Mouse (Mus musculus) neural tube, embryonic 14.5 days (tissue): ENCODE results near the gene Atp5h. TPM values are rescaled to one million over a fixed set of nuclear protein-coding genes. Genes with fewer than 3 reads are reported as not detected.
"Not testable (repeated sequence)": the region's sequence is repeated elsewhere in the genome, so short reads cannot be mapped to it uniquely, and the experiment has no call there.

Experiments used
- ATAC-seq: fragments of 200-750 bp; cut with Nextera tagmentation; 2 replicates; pipeline ENCODE4 v1.8.0; 2017; ENCODE audit warnings: low read depth, mild to moderate bottlenecking, moderate TSS enrichment, moderate library complexity
- H3K27ac ChIP-seq: fragments of 300-500 bp; sonication (generic); 2 replicates; pipeline ENCODE4 v1.5.1; 2014; ENCODE audit warnings: low read depth, mild to moderate bottlenecking, control low read depth, low read length, moderate library complexity, mixed read lengths
- H3K27me3 ChIP-seq: fragments of 300-500 bp; sonication (generic); 2 replicates; pipeline ENCODE4 v1.6.1; 2014; ENCODE audit warnings: low read length; ENCODE audit not compliant: control insufficient read depth, insufficient read depth
- H3K36me3 ChIP-seq: fragments of 300-500 bp; sonication (generic); 2 replicates; pipeline ENCODE4 v1.6.1; 2014; ENCODE audit warnings: low read length, mixed read lengths; ENCODE audit not compliant: control insufficient read depth, insufficient read depth
- H3K4me1 ChIP-seq: fragments of 300-500 bp; sonication (generic); 2 replicates; pipeline ENCODE4 v1.6.1; 2014; ENCODE audit warnings: low read length; ENCODE audit not compliant: control insufficient read depth, insufficient read depth
- H3K4me2 ChIP-seq: fragments of 300-500 bp; sonication (generic); 2 replicates; pipeline ENCODE4 v1.6.1; 2014; ENCODE audit warnings: mild to moderate bottlenecking, low read depth, low read length, control low read depth
- H3K4me3 ChIP-seq: fragments of 300-500 bp; sonication (generic); 2 replicates; pipeline ENCODE4 v1.5.1; 2014; ENCODE audit warnings: low read depth, low read length, control low read depth, mixed read lengths
- H3K9ac ChIP-seq: fragments of 300-500 bp; sonication (generic); replicated peaks from 2 replicates; pipeline ENCODE4 v1.6.1; 2014; ENCODE audit warnings: low read depth, mild to moderate bottlenecking, control low read depth, low read length, mixed read lengths
- H3K9me3 ChIP-seq: fragments of 300-500 bp; sonication (generic); 2 replicates; pipeline ENCODE4 v1.6.1; 2016; ENCODE audit warnings: low read length; ENCODE audit not compliant: control insufficient read depth
- WGBS: fragments of 180-500 bp; shearing (Covaris S2); extraction: QIAGEN DNeasy Blood & Tissue Kit; methylation state at CpG from one replicate; pipeline ENCODE4 v1.1.7; 2014; 5-methylcytosine and 5-hydroxymethylcytosine counted together
- polyA plus RNA-seq: library from polyadenylated mRNA; unstranded; fragments of >200 nt; fragmentation: Nextera tagmentation; extraction: Ambion mirVana; gene quantifications from 2 replicates; pipeline ENCODE4 v1.2.1, GENCODE M21; 2014

The Atp5h gene
- polyA plus RNA-seq, 1 experiment from 2014 or later = 1,005 TPM

- no peak overlapping the region for H3K4me2 ChIP-seq
- no peak overlapping the region for H3K27ac ChIP-seq
- no peaks in the 10 kb centered on the region for H3K4me1 ChIP-seq
- ATAC-seq = no peak; the same call in 1 of the 2 replicates
- H3K4me3 ChIP-seq = no peak overlapping the region
- peaks cover 33% of the 10 kb centered on the region for H3K36me3 ChIP-seq
- no peak overlapping the region for H3K9ac ChIP-seq
- no peaks in the 10 kb centered on the region for H3K9me3 ChIP-seq
- WGBS = 74% methylated on average over 28 of the region's 34 CpGs
- no peaks in the 10 kb centered on the region for H3K27me3 ChIP-seq
These were observed 25.9 kb downstream of the Atp5h start for GRCm38 (mm10) chr11:115393721-115394325.

- H3K4me2 ChIP-seq = no peak overlapping the region
- ATAC-seq = no peak
- no peak overlapping the region for H3K9ac ChIP-seq
- WGBS = 95% methylated on average over 7 of the region's 7 CpGs
- H3K27me3 ChIP-seq = no peaks in the 10 kb centered on the region
- H3K4me1 ChIP-seq = no peaks in the 10 kb centered on the region
- peaks cover 33% of the 10 kb centered on the region for H3K36me3 ChIP-seq
- no peak overlapping the region for H3K27ac ChIP-seq
- no peaks in the 10 kb centered on the region for H3K9me3 ChIP-seq
- H3K4me3 ChIP-seq = no peak overlapping the region
These were observed 28.4 kb downstream of the Atp5h start for GRCm38 (mm10) chr11:115391358-115391757.

DNA sequence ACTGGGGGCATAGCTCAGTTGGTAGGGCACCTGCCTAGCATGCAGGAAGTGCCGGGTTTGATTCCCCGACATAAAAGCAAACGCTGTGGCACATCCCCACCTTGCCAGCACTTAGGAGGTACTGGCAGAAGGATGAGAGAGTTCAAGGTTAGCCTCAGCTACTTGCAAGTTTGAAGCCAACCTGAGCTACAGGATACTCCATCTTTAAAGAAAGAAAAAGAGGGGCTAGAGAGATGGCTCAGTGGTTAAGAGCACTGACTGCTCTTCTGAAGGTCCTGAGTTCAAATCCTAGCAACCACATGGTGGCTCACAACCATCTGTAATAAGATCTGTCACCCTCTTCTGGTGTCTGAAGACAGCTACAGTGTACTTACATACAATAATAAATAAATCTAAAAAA lies 32.9 kb downstream of the Atp5h start:
- H3K27me3 ChIP-seq, H3K36me3 ChIP-seq, H3K9me3 ChIP-seq, H3K4me3 ChIP-seq, H3K4me2 ChIP-seq, H3K9ac ChIP-seq, H3K27ac ChIP-seq, ATAC-seq: not testable (repeated sequence)
- 89% methylated on average over 3 of the region's 3 CpGs for WGBS
- H3K4me1 ChIP-seq = peaks cover 32% of the 10 kb centered on the region

GRCm38 (mm10) chr11:115384587-115384986 lies 35.2 kb downstream of the Atp5h start:
- Histone ChIP-seq H3K27ac (peak overlapping the region; percentile 84), H3K9ac (peak overlapping the region; percentile 97; the same call in 1 of the 2 replicates), H3K27me3 (no peaks in the 10 kb centered on the region; the same call in 1 of the 2 replicates), H3K4me1 (peaks cover 32% of the 10 kb centered on the region), H3K36me3 (no peaks in the 10 kb centered on the region; the same call in 1 of the 2 replicates), H3K9me3 (no peaks in the 10 kb centered on the region), H3K4me2 (peak overlapping the region; percentile 95; the same call in 1 of the 2 replicates), H3K4me3 (no peak overlapping the region)
- 84% methylated on average over 5 of the region's 5 CpGs for WGBS
- ATAC-seq = no peak

DNA sequence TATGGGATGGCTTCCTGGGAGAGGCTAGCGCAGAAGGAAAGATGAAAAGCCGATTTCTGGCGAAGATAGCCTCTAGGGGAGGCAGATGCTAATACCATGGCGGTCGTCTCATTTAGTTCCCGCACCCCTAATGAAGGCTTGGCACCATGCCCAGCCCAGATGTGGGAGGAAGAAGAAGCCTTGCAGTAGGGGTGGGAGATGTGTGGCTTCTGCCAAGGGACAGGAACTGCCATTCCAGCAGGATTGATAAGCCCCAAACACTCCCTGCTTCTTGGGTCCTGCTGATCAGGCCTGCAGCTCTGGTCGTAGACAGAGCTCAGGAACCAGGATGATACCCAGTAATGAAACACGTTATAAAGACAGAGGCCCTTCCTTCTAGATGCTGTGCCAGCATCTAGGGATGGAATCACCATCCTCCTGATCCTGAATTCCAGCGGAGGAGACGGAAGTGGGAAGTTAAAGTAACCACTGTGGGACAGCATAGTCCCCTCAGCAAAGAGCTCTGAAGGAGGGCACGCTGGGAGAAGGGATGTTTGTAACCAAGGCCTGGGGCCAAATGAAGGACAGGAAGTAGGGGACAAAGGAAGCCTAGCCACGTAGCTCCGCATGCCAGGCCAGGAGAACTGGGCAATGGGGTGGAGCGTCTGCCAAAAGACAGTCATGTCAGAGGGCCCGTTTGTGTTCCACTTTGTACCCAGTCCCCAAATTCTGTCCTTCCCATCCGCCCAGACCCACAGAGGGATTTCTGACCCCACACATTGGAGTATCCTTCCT lies 35.9 kb downstream of the Atp5h start:
- ATAC-seq = peak; percentile 4; the same call in 1 of the 2 replicates
- no peaks in the 10 kb centered on the region for H3K9me3 ChIP-seq
- H3K4me1 ChIP-seq = peaks cover 32% of the 10 kb centered on the region
- peak overlapping the region; percentile 84 for H3K27ac ChIP-seq
- peak overlapping the region; percentile 95 for H3K4me2 ChIP-seq
- H3K4me3 ChIP-seq = peak overlapping the region; percentile 83
- H3K9ac ChIP-seq = peak overlapping the region; percentile 97
- no peaks in the 10 kb centered on the region; the same call in 1 of the 2 replicates for H3K36me3 ChIP-seq
- no peaks in the 10 kb centered on the region; the same call in 1 of the 2 replicates for H3K27me3 ChIP-seq
- 33% methylated on average over 16 of the region's 16 CpGs for WGBS

DNA sequence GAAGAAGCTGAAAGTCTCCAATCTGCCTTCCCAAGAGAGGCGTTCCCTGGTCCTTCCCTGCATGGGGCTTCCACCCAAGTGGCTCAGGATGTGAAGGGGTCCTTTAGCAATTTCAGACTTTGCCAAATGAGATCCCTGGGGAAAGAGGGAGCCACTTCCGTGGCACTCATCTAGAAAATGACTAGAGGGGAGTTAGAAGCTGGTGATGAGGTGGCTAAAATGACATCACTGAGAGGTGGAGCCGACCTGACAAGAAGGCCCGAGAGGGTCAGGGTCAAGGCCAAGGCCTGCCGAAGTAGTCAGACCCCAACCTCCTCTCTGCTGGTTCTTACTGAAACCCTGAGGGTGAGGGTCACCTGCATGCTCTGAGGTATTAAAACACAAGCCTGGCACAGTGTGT lies 36.9 kb downstream of the Atp5h start:
- peak overlapping the region; percentile 84 for H3K27ac ChIP-seq
- ATAC-seq = no peak
- 14% methylated on average over 5 of the region's 5 CpGs for WGBS

GRCm38 (mm10) chr11:115381743-115382539 lies 37.8 kb downstream of the Atp5h start, which contains the start of gene Cdr2l:
Gene Cdr2l, plus strand, starts transcription at chr11:115381916.
- H3K36me3 ChIP-seq = no peaks in the 10 kb centered on the region
- H3K9ac ChIP-seq = peak within 1 kb of the TSS; percentile 97
- WGBS = under 1% methylated on average over 57 of the region's 76 CpGs

More for the DNA sequence above, 36.9 kb downstream of the Atp5h start:
- H3K27me3 ChIP-seq = no peaks in the 10 kb centered on the region; the same call in 1 of the 2 replicates
- peak overlapping the region; percentile 83 for H3K4me3 ChIP-seq
- H3K9ac ChIP-seq = peak overlapping the region; percentile 97
- H3K4me1 ChIP-seq = peaks cover 32% of the 10 kb centered on the region
- no peaks in the 10 kb centered on the region for H3K36me3 ChIP-seq
- peak overlapping the region; percentile 95 for H3K4me2 ChIP-seq
- H3K9me3 ChIP-seq = no peaks in the 10 kb centered on the region

GRCm38 (mm10) chr11:115381276-115381675 lies 38.5 kb downstream of the Atp5h start:
- Histone ChIP-seq H3K27me3 (no peaks in the 10 kb centered on the region; the same call in 1 of the 2 replicates), H3K4me2 (peak overlapping the region; percentile 95), H3K27ac (no peak overlapping the region; the same call in 1 of the 2 replicates), H3K4me1 (peaks cover 32% of the 10 kb centered on the region), H3K36me3 (no peaks in the 10 kb centered on the region), H3K4me3 (peak overlapping the region; percentile 83; the same call in 1 of the 2 replicates), H3K9me3 (no peaks in the 10 kb centered on the region), H3K9ac (no peak overlapping the region)
- 19% methylated on average over 9 of the region's 9 CpGs for WGBS
- no peak for ATAC-seq

More at GRCm38 (mm10) chr11:115381743-115382539, 37.8 kb downstream of the Atp5h start, which contains the start of gene Cdr2l:
- peaks cover 32% of the 10 kb centered on the region for H3K4me1 ChIP-seq
- no peaks in the 10 kb centered on the region for H3K9me3 ChIP-seq
- peak within 1 kb of the TSS; percentile 95 for H3K4me2 ChIP-seq
- peak; percentile 91 for ATAC-seq
- peak within 1 kb of the TSS; percentile 83 for H3K4me3 ChIP-seq
- no peaks in the 10 kb centered on the region; the same call in 1 of the 2 replicates for H3K27me3 ChIP-seq
- peak within 1 kb of the TSS; percentile 96 for H3K27ac ChIP-seq
